Mouse (Mus musculus): Measurements from ENCODE around the gene Nup93. TPM values are rescaled to one million over a fixed set of nuclear protein-coding genes. Genes with fewer than 3 reads are reported as not detected.

The Nup93 gene
- polyA plus RNA-seq, 1 experiment from 2014 or later = 54.0 TPM

DNA sequence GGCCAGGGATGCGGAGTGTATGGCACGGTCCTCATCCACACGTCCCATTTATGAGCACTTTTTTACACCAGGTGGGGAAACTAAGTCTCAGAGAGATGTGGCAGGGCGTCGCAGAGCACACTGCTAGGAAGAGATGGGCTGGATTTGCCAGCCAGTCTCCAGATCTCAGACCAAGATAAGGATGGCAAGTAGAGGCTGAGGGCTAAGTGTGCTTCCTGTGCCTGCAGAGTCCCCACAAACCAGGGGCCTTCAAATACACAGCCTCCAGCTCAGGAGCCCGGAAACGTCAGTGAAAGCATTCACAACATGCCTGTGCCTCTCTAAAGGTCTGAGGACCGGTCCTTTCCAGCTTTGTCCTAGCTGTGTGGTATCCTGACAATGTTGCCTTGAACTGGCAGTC is 123.2 kb downstream of the Nup93 start:
- ATAC-seq = no peak
- no peak overlapping the region for H3K4me3 ChIP-seq (ENCODE audit: low read length)
- no peaks in the 10 kb centered on the region for H3K4me1 ChIP-seq (ENCODE audit: control insufficient read depth, insufficient read depth, low read depth, low read length)
- H3K27ac ChIP-seq (ENCODE audit: low read depth, low read length) = no peak overlapping the region
- 81% methylated on average over 8 of the region's 8 CpGs for WGBS
- no peak overlapping the region for H3K9ac ChIP-seq (ENCODE audit: low read depth, low read length)
- no peaks in the 10 kb centered on the region for H3K27me3 ChIP-seq (replicated peaks; ENCODE audit: control insufficient read depth, insufficient read depth, low read length)
- H3K36me3 ChIP-seq (ENCODE audit: control insufficient read depth, insufficient read depth, low read length) = no peaks in the 10 kb centered on the region
- H3K4me2 ChIP-seq (ENCODE audit: low read length) = no peak overlapping the region
- no peaks in the 10 kb centered on the region for H3K9me3 ChIP-seq (ENCODE audit: control insufficient read depth, low read length)

DNA sequence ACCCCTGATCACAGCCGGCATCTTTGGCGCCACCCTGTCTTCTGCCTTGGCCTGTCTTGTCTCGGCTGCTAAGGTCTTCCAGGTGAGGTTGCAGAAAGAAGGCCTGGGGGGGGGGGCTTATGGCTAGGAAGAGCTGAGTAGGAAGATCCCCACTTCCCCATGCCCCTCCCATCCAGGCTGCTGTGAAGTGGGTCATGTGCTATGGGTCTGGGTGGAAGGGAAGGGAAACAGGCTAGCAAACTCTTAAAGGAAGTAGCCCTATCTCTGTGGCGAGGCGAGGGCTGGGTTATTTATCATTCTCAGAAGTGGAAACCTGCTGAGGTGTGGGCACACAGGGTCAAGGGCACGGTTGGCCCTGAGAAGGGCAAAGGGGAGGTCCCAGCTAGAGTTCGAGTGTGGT is 126.4 kb downstream of the Nup93 start:
- Histone ChIP-seq H3K9ac (ENCODE audit: low read depth, low read length) (no peak overlapping the region), H3K4me1 (ENCODE audit: control insufficient read depth, insufficient read depth, low read depth, low read length) (no peaks in the 10 kb centered on the region; the same call in 1 of the 2 replicates), H3K27me3 (replicated peaks; ENCODE audit: control insufficient read depth, insufficient read depth, low read length) (no peaks in the 10 kb centered on the region), H3K27ac (ENCODE audit: low read depth, low read length) (no peak overlapping the region), H3K4me2 (ENCODE audit: low read length) (no peak overlapping the region), H3K4me3 (ENCODE audit: low read length) (no peak overlapping the region), H3K9me3 (ENCODE audit: control insufficient read depth, low read length) (no peaks in the 10 kb centered on the region), H3K36me3 (ENCODE audit: control insufficient read depth, insufficient read depth, low read length) (no peaks in the 10 kb centered on the region)
- 87% methylated on average over 7 of the region's 7 CpGs for WGBS
- no peak for ATAC-seq

DNA sequence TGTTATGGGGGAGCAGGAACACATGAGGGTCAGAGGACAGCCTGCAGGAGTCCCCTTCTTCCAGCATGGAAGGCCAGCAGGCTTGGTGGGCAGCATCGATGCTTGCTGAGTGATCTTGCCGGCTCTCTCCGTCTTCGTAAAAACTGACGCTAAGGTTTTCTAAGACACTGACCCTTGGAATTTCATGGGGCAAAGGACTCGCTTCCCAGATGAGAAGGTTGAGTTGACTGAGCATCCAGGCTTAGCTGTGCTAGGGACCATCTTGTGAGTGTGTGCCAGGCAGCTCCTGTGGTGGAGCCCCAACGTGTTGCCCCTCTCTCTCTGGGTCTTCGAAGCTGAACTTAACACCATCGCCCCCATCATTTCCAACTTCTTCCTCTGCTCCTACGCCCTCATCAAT is 128.3 kb downstream of the Nup93 start:
- WGBS = 89% methylated on average over 10 of the region's 10 CpGs
- no peak overlapping the region for H3K9ac ChIP-seq (ENCODE audit: low read depth, low read length)
- no peaks in the 10 kb centered on the region; the same call in 1 of the 2 replicates for H3K4me1 ChIP-seq (ENCODE audit: control insufficient read depth, insufficient read depth, low read depth, low read length)
- no peak for ATAC-seq
- no peaks in the 10 kb centered on the region for H3K27me3 ChIP-seq (replicated peaks; ENCODE audit: control insufficient read depth, insufficient read depth, low read length)
- H3K9me3 ChIP-seq (ENCODE audit: control insufficient read depth, low read length) = no peaks in the 10 kb centered on the region
- H3K4me3 ChIP-seq (ENCODE audit: low read length) = no peak overlapping the region
- no peaks in the 10 kb centered on the region for H3K36me3 ChIP-seq (ENCODE audit: control insufficient read depth, insufficient read depth, low read length)
- no peak overlapping the region for H3K27ac ChIP-seq (ENCODE audit: low read depth, low read length)
- H3K4me2 ChIP-seq (ENCODE audit: low read length) = no peak overlapping the region

DNA sequence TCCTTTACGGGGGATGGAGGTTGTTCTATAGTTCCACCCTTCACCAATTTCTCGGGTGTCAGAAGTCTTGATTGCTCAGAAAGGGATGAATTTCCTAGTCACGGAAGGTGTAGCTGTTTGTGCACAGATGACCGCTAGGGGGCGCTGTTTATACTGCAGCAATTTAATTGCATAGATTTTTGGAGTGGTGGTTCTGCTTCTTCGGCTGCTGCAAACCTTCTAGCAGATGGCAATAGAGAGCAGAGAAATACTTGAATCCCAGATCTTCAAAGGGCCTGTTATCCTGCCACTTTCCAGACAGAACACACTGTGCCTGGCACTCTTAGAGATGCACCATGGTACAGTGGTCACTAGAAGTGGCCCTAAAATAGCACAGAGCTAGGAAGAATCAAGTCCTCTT is 128.9 kb downstream of the Nup93 start:
- Histone ChIP-seq H3K36me3 (ENCODE audit: control insufficient read depth, insufficient read depth, low read length) (no peaks in the 10 kb centered on the region), H3K4me3 (ENCODE audit: low read length) (no peak overlapping the region), H3K9ac (ENCODE audit: low read depth, low read length) (no peak overlapping the region), H3K27me3 (replicated peaks; ENCODE audit: control insufficient read depth, insufficient read depth, low read length) (no peaks in the 10 kb centered on the region), H3K27ac (ENCODE audit: low read depth, low read length) (no peak overlapping the region), H3K4me2 (ENCODE audit: low read length) (no peak overlapping the region), H3K9me3 (ENCODE audit: control insufficient read depth, low read length) (no peaks in the 10 kb centered on the region), H3K4me1 (ENCODE audit: control insufficient read depth, insufficient read depth, low read depth, low read length) (no peaks in the 10 kb centered on the region; the same call in 1 of the 2 replicates)
- ATAC-seq = peak; percentile 67; the same call in 1 of the 2 replicates
- WGBS = 13% methylated on average over 6 of the region's 6 CpGs

DNA sequence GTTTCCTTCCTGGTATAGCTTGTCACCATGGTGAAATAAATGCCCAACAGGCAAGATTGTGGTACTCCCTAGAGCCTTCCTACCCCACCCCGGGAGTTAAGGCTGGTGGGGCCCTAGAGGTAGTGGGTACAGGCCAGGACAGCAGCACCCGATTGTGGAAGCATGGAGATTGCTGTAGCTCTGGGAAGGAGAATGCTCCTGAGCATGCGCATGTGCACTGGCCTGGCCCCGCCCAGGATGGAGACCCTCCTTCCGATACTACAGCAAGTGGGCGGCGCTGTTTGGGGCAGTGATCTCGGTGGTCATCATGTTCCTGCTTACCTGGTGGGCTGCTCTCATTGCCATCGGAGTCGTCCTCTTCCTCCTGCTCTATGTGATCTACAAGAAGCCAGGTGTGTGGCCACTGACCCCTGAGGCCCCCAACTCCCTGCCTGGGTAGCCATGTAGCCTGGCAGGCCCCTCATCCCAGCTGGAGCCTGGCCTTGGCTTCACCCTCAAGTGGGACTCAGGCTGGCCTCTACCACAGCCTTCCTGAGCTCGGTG is 129.5 kb downstream of the Nup93 start:
- Histone ChIP-seq H3K4me3 (ENCODE audit: low read length) (no peak overlapping the region), H3K27me3 (replicated peaks; ENCODE audit: control insufficient read depth, insufficient read depth, low read length) (no peaks in the 10 kb centered on the region), H3K9me3 (ENCODE audit: control insufficient read depth, low read length) (no peaks in the 10 kb centered on the region), H3K4me2 (ENCODE audit: low read length) (no peak overlapping the region), H3K36me3 (ENCODE audit: control insufficient read depth, insufficient read depth, low read length) (no peaks in the 10 kb centered on the region), H3K27ac (ENCODE audit: low read depth, low read length) (no peak overlapping the region), H3K9ac (ENCODE audit: low read depth, low read length) (no peak overlapping the region), H3K4me1 (ENCODE audit: control insufficient read depth, insufficient read depth, low read depth, low read length) (no peaks in the 10 kb centered on the region; the same call in 1 of the 2 replicates)
- peak; percentile 30; the same call in 1 of the 2 replicates for ATAC-seq
- WGBS = 81% methylated on average over 11 of the region's 11 CpGs

DNA sequence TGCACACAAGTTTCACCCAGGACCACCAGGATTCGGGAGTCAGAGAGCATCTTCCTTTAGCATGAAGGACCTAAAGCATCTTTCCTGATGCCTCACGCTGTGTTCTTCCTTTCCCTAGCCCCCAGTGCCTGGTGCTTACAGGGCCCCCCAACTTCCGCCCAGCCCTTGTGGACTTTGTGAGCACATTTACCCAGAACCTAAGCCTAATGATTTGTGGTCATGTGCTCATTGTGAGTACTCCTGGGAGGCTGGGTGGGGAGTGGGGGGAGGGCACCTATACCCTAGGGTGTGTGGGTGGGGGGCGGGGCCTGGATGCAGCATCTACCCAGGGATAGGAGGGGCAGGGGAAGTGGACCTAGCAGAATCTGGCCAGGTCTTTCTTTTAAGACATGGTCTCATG is 131.3 kb downstream of the Nup93 start:
- no peaks in the 10 kb centered on the region for H3K27me3 ChIP-seq (replicated peaks; ENCODE audit: control insufficient read depth, insufficient read depth, low read length)
- H3K4me1 ChIP-seq (ENCODE audit: control insufficient read depth, insufficient read depth, low read depth, low read length) = no peaks in the 10 kb centered on the region; the same call in 1 of the 2 replicates
- no peak for ATAC-seq
- WGBS = 93% methylated on average over 4 of the region's 4 CpGs
- no peaks in the 10 kb centered on the region for H3K36me3 ChIP-seq (ENCODE audit: control insufficient read depth, insufficient read depth, low read length)
- H3K4me3 ChIP-seq (ENCODE audit: low read length) = no peak overlapping the region
- H3K9ac ChIP-seq (ENCODE audit: low read depth, low read length) = no peak overlapping the region
- no peaks in the 10 kb centered on the region for H3K9me3 ChIP-seq (ENCODE audit: control insufficient read depth, low read length)
- no peak overlapping the region for H3K4me2 ChIP-seq (ENCODE audit: low read length)
- no peak overlapping the region for H3K27ac ChIP-seq (ENCODE audit: low read depth, low read length)

DNA sequence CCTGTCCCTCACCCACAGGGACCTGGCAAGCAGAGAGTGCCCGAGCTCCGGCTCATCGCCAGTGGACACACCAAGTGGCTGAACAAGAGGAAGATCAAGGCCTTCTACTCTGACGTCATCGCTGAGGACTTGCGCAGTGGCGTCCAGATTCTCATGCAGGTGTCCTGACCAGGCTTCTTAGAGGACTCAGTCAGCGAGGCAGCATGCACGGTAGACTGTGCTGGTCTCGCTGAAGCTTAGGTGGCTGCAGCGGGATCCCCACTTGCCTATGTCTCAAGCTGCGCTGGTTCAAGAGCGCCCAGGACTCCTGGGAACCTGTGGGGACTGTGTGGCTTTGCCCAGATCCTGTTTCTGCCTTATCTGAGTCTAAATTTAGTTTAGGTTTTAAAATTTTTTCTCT is 131.9 kb downstream of the Nup93 start:
- H3K27me3 ChIP-seq (replicated peaks; ENCODE audit: control insufficient read depth, insufficient read depth, low read length) = no peaks in the 10 kb centered on the region
- WGBS = 92% methylated on average over 13 of the region's 13 CpGs
- H3K27ac ChIP-seq (ENCODE audit: low read depth, low read length) = no peak overlapping the region
- no peaks in the 10 kb centered on the region for H3K36me3 ChIP-seq (ENCODE audit: control insufficient read depth, insufficient read depth, low read length)
- H3K4me1 ChIP-seq (ENCODE audit: control insufficient read depth, insufficient read depth, low read depth, low read length) = no peaks in the 10 kb centered on the region; the same call in 1 of the 2 replicates
- no peak overlapping the region for H3K4me3 ChIP-seq (ENCODE audit: low read length)
- H3K4me2 ChIP-seq (ENCODE audit: low read length) = no peak overlapping the region
- no peaks in the 10 kb centered on the region for H3K9me3 ChIP-seq (ENCODE audit: control insufficient read depth, low read length)
- no peak overlapping the region for H3K9ac ChIP-seq (ENCODE audit: low read depth, low read length)
- no peak for ATAC-seq

DNA sequence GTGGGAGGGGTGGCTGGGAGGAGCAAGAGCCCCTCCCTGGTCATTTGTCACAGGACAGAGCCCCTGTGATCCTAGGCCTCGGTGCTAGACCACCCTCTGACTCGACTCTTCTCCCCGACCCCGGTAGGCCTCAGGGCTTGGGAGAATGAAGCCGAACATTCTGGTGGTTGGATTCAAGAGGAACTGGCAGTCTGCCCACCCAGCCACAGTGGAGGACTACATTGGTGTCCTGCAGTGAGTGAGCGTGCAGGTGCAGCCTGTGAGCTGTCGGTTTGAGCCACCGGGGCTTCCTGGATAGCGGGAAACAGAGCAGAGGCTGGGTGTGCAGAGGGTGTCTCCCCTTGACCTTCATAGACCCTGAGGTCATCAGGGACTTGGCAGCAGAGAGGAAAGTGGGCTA is 134.1 kb downstream of the Nup93 start:
- 65% methylated on average over 9 of the region's 9 CpGs for WGBS
- H3K4me3 ChIP-seq (ENCODE audit: low read length) = no peak overlapping the region

DNA sequence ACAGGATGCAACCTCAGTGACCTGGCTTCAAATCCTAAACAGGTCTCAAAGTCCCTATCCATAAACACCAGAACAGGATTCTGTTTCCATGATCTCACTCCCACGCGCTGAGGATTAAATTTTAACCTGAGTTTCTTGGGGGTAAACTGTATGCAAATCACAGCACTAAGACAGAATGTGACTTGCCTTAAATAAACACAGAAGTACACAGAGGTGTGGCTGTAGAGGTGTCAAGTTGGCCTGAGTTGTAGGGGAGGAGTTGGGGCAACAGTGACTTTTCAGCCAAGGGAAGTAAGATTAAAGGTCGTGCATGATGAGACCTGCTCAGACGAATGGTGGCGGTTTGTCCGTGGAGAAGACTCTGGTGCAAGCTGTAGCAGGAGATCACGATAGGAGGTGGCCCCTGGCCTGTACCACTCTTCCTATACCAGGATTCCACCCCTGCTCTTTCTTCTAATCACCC is 139.7 kb downstream of the Nup93 start:
- no peak overlapping the region for H3K4me2 ChIP-seq (ENCODE audit: low read length)
- H3K9me3 ChIP-seq (ENCODE audit: control insufficient read depth, low read length) = no peaks in the 10 kb centered on the region
- no peak overlapping the region for H3K9ac ChIP-seq (ENCODE audit: low read depth, low read length)
- no peak overlapping the region for H3K27ac ChIP-seq (ENCODE audit: low read depth, low read length)
- H3K4me1 ChIP-seq (ENCODE audit: control insufficient read depth, insufficient read depth, low read depth, low read length) = peaks cover 5% of the 10 kb centered on the region; the same call in 1 of the 2 replicates
- H3K27me3 ChIP-seq (replicated peaks; ENCODE audit: control insufficient read depth, insufficient read depth, low read length) = no peaks in the 10 kb centered on the region
- no peaks in the 10 kb centered on the region for H3K36me3 ChIP-seq (ENCODE audit: control insufficient read depth, insufficient read depth, low read length)
- no peak for ATAC-seq
- 86% methylated on average over 7 of the region's 7 CpGs for WGBS
- no peak overlapping the region for H3K4me3 ChIP-seq (ENCODE audit: low read length)

More for the DNA sequence above, 134.1 kb downstream of the Nup93 start:
- H3K27ac ChIP-seq (ENCODE audit: low read depth, low read length) = no peak overlapping the region
- no peaks in the 10 kb centered on the region for H3K36me3 ChIP-seq (ENCODE audit: control insufficient read depth, insufficient read depth, low read length)
- H3K27me3 ChIP-seq (replicated peaks; ENCODE audit: control insufficient read depth, insufficient read depth, low read length) = no peaks in the 10 kb centered on the region
- H3K9ac ChIP-seq (ENCODE audit: low read depth, low read length) = no peak overlapping the region
- no peak overlapping the region for H3K4me2 ChIP-seq (ENCODE audit: low read length)
- no peak for ATAC-seq
- H3K9me3 ChIP-seq (ENCODE audit: control insufficient read depth, low read length) = no peaks in the 10 kb centered on the region
- no peaks in the 10 kb centered on the region; the same call in 1 of the 2 replicates for H3K4me1 ChIP-seq (ENCODE audit: control insufficient read depth, insufficient read depth, low read depth, low read length)
